Mouse (Mus musculus): ENCODE measurements around the gene Aldh4a1.
A peak's percentile ranks its signal among the peaks of the same experiment; 100 is the strongest.

GRCm38 (mm10) chr4:139611542-139611953 is 11.1 kb upstream of the Aldh4a1 start:
- TF ChIP-seq POLR2A (IDR thresholded peaks at IDR 0.05; ENCODE audit: control insufficient read depth, low read depth, low read length): no peak
- TF ChIP-seq CTCF (IDR thresholded peaks at IDR 0.05; ENCODE audit: control insufficient read depth, insufficient read depth, insufficient replicate concordance, low read depth, low read length): peak; percentile 88

Measured in testis, adult 2 months (tissue).